Mouse (Mus musculus): ENCODE measurements around the gene G6pc2.

DNA sequence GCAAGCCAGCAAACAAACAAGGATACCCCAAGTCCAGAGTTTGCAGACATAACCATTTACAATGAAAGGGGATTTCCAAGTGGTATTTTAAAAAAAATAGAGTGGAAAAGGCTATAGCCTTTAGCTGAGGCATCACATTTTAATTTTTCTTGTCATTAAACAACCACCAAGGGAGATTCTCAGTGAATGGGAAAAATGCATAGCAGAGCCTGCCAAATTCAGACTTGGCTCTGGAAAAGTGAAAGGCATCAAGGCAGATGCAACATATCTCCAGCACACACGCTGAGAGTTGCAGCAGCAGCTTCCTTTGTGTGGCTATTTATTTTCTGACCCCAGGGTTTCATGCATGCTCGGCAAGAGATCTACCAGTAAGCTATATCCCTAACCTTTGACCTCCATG is 34.1 kb downstream of the G6pc2 start:
- no peak for TF ChIP-seq CTCF (IDR thresholded peaks at IDR 0.05; ENCODE audit: low read depth, low read length)
- TF ChIP-seq POLR2A (IDR thresholded peaks at IDR 0.05; ENCODE audit: borderline replicate concordance, low read depth, low read length): no peak
